Mouse (Mus musculus) neural tube, embryonic 11.5 days (tissue): Measurements from ENCODE around the gene Trpm7. TPM values are rescaled to one million over a fixed set of nuclear protein-coding genes. Genes with fewer than 3 reads are reported as not detected.
A peak's percentile ranks its signal among the peaks of the same experiment; 100 is the strongest.

Experiments
- ATAC-seq: fragments of 200-750 bp; cut with Nextera tagmentation; 2 replicates; pipeline ENCODE4 v1.8.0; 2017; ENCODE audit warnings: moderate number of reproducible peaks, mild to moderate bottlenecking, moderate TSS enrichment, moderate library complexity; ENCODE audit not compliant: insufficient read depth, low FRiP score, low TSS enrichment
- DNase-seq: peaks from one replicate; pipeline ENCODE4 v3.0.0-alpha.2; 2015; ENCODE audit warnings: low spot score
- H3K27ac ChIP-seq: fragments of 300-500 bp; sonication (generic); 2 replicates; pipeline ENCODE4 v1.5.1; 2014; ENCODE audit warnings: low read depth, mild to moderate bottlenecking, low read length
- H3K27me3 ChIP-seq: fragments of 300-500 bp; sonication (generic); 2 replicates; pipeline ENCODE4 v1.6.1; 2014; ENCODE audit warnings: mild to moderate bottlenecking, low read length, mixed read lengths; ENCODE audit not compliant: control insufficient read depth, insufficient read depth
- H3K36me3 ChIP-seq: fragments of 300-500 bp; sonication (generic); 2 replicates; pipeline ENCODE4 v1.6.1; 2014; ENCODE audit warnings: mild to moderate bottlenecking, low read length, moderate library complexity, mixed read lengths; ENCODE audit not compliant: control insufficient read depth, insufficient read depth
- H3K4me1 ChIP-seq: fragments of 300-500 bp; sonication (generic); 2 replicates; pipeline ENCODE4 v1.6.1; 2014; ENCODE audit warnings: low read length, mixed read lengths; ENCODE audit not compliant: control insufficient read depth, insufficient read depth
- H3K4me2 ChIP-seq: fragments of 300-500 bp; sonication (generic); 2 replicates; pipeline ENCODE4 v1.6.1; 2014; ENCODE audit warnings: low read depth, mild to moderate bottlenecking, moderate library complexity
- H3K4me3 ChIP-seq: fragments of 300-500 bp; sonication (generic); 2 replicates; pipeline ENCODE4 v1.5.1; 2014; ENCODE audit warnings: low read depth, low read length
- H3K9ac ChIP-seq: fragments of 300-500 bp; sonication (generic); 2 replicates; pipeline ENCODE4 v1.6.1; 2014; ENCODE audit warnings: mild to moderate bottlenecking, low read length
- H3K9me3 ChIP-seq: fragments of 300-500 bp; sonication (generic); 2 replicates; pipeline ENCODE4 v1.6.1; 2016; ENCODE audit warnings: low read length; ENCODE audit not compliant: control insufficient read depth
- WGBS: fragments of 180-500 bp; shearing (Covaris S2); extraction: QIAGEN DNeasy Blood & Tissue Kit; methylation state at CpG from one replicate; pipeline ENCODE4 v1.1.7; 2014; 5-methylcytosine and 5-hydroxymethylcytosine counted together
- polyA plus RNA-seq: library from polyadenylated mRNA; unstranded; fragments of >200 nt; fragmentation: Nextera tagmentation; extraction: Ambion mirVana; gene quantifications from 2 replicates; pipeline ENCODE4 v1.2.1, GENCODE M21; 2014

Trpm7 gene
- 36.1 and 36.4 TPM in 2 replicates for polyA plus RNA-seq

- Histone ChIP-seq H3K4me1 (peaks cover 3% of the 10 kb centered on the region; the same call in 1 of the 2 replicates), H3K36me3 (no peaks in the 10 kb centered on the region), H3K27me3 (no peaks in the 10 kb centered on the region), H3K9ac (peak within 1 kb of the TSS; percentile 91), H3K27ac (peak within 1 kb of the TSS; percentile 93), H3K9me3 (no peaks in the 10 kb centered on the region), H3K4me3 (peak within 1 kb of the TSS; percentile 84), H3K4me2 (peak within 1 kb of the TSS; percentile 63)
- ATAC-seq (peak; percentile 97), DNase-seq (peak; percentile 97)
- under 1% methylated on average over 81 of the region's 81 CpGs for WGBS
These were observed at the start of gene Trpm7 for GRCm38 (mm10) chr2:126875871-126876796. Trpm7 (minus strand) TSS chr2:126876230.

GRCm38 (mm10) chr2:126920358-126921060 lies 44.5 kb upstream of the Trpm7 start:
- Histone ChIP-seq H3K4me3 (no peak overlapping the region), H3K9ac (no peak overlapping the region), H3K27me3 (no peaks in the 10 kb centered on the region), H3K27ac (no peak overlapping the region), H3K4me2 (no peak overlapping the region), H3K36me3 (no peaks in the 10 kb centered on the region), H3K9me3 (no peaks in the 10 kb centered on the region), H3K4me1 (no peaks in the 10 kb centered on the region)
- no peak for DNase-seq
- WGBS = 87% methylated on average over 12 of the region's 12 CpGs
- no peak for ATAC-seq

GRCm38 (mm10) chr2:126916236-126916635 lies 40.2 kb upstream of the Trpm7 start:
- Histone ChIP-seq H3K27me3 (no peaks in the 10 kb centered on the region), H3K27ac (no peak overlapping the region), H3K9me3 (no peaks in the 10 kb centered on the region), H3K9ac (no peak overlapping the region), H3K4me3 (no peak overlapping the region), H3K4me1 (no peaks in the 10 kb centered on the region), H3K4me2 (no peak overlapping the region), H3K36me3 (no peaks in the 10 kb centered on the region)
- no peak for ATAC-seq
- 91% methylated on average over 1 of the region's 1 CpGs for WGBS
- no peak for DNase-seq

- no peak overlapping the region for H3K4me3 ChIP-seq
- no peak for DNase-seq
- no peak for ATAC-seq
- H3K9me3 ChIP-seq = no peaks in the 10 kb centered on the region
- H3K27ac ChIP-seq = no peak overlapping the region
- H3K36me3 ChIP-seq = no peaks in the 10 kb centered on the region
- no peak overlapping the region for H3K9ac ChIP-seq
- H3K27me3 ChIP-seq = no peaks in the 10 kb centered on the region
- 67% methylated on average over 4 of the region's 4 CpGs for WGBS
- no peak overlapping the region for H3K4me2 ChIP-seq
- H3K4me1 ChIP-seq = no peaks in the 10 kb centered on the region
These were observed 38.1 kb upstream of the Trpm7 start for GRCm38 (mm10) chr2:126914096-126914495.

- Histone ChIP-seq H3K36me3 (no peaks in the 10 kb centered on the region), H3K4me3 (no peak overlapping the region), H3K27ac (no peak overlapping the region), H3K4me1 (no peaks in the 10 kb centered on the region), H3K27me3 (no peaks in the 10 kb centered on the region), H3K4me2 (no peak overlapping the region), H3K9me3 (no peaks in the 10 kb centered on the region), H3K9ac (no peak overlapping the region)
- ATAC-seq (no peak), DNase-seq (no peak)
- 86% methylated on average over 3 of the region's 3 CpGs for WGBS
These were observed 28.1 kb upstream of the Trpm7 start for GRCm38 (mm10) chr2:126904162-126904561.

GRCm38 (mm10) chr2:126897511-126897910 lies 21.5 kb upstream of the Trpm7 start:
- H3K9ac ChIP-seq = no peak overlapping the region
- 89% methylated on average over 9 of the region's 9 CpGs for WGBS

GRCm38 (mm10) chr2:126896941-126897340 lies 20.9 kb upstream of the Trpm7 start:
- H3K27ac ChIP-seq = no peak overlapping the region
- H3K9me3 ChIP-seq = no peaks in the 10 kb centered on the region
- H3K4me1 ChIP-seq = no peaks in the 10 kb centered on the region
- WGBS = 87% methylated on average over 6 of the region's 6 CpGs
- no peaks in the 10 kb centered on the region for H3K27me3 ChIP-seq
- no peaks in the 10 kb centered on the region for H3K36me3 ChIP-seq
- ATAC-seq (no peak), DNase-seq (no peak)
- H3K9ac ChIP-seq = no peak overlapping the region
- no peak overlapping the region for H3K4me3 ChIP-seq
- H3K4me2 ChIP-seq = no peak overlapping the region

More at GRCm38 (mm10) chr2:126897511-126897910, 21.5 kb upstream of the Trpm7 start:
- ATAC-seq (no peak), DNase-seq (no peak)
- Histone ChIP-seq H3K27me3 (no peaks in the 10 kb centered on the region), H3K27ac (no peak overlapping the region), H3K36me3 (no peaks in the 10 kb centered on the region), H3K4me3 (no peak overlapping the region), H3K9me3 (no peaks in the 10 kb centered on the region), H3K4me1 (no peaks in the 10 kb centered on the region), H3K4me2 (no peak overlapping the region)

- Histone ChIP-seq H3K27me3 (no peaks in the 10 kb centered on the region), H3K4me2 (no peak overlapping the region), H3K27ac (no peak overlapping the region), H3K4me3 (no peak overlapping the region), H3K36me3 (no peaks in the 10 kb centered on the region), H3K4me1 (no peaks in the 10 kb centered on the region), H3K9ac (no peak overlapping the region), H3K9me3 (no peaks in the 10 kb centered on the region)
- 95% methylated on average over 3 of the region's 3 CpGs for WGBS
- DNase-seq = no peak
- no peak for ATAC-seq
These were observed 18.2 kb upstream of the Trpm7 start for GRCm38 (mm10) chr2:126894245-126894644.
